Mouse (Mus musculus): ENCODE data around the gene Slc35e3. TPM values are rescaled to one million over a fixed set of nuclear protein-coding genes. Genes with fewer than 3 reads are reported as not detected.

The Slc35e3 gene
- total RNA-seq, 2 experiments from 2014 or later, result 6.1 to 14.4 TPM

DNA sequence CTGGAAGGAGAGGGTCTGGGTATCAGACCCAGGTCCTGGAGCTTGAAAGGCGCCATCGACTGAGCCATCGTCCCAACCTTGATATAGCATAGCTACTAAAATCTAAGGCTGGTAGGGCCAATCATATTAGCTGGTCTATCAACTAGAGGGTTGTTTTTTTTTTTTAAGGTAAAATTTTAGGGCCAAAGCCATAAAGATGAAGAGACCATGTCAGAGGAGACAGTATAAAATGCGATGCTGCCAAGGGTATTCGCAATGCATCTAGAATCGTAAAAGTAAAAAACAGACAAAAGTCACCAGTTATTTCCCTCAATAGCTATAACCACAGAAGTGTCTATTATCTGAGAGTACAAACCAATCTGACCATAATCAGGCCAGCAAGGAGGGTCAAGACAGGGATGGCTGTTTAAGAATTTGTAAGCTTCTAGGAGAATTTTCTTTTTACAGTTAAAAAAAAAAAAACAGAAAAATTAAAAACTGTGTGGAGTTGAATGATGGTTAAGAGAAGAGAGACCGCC lies 6.2 kb upstream of the Slc35e3 start:
- no peak for ATAC-seq (replicated peaks; ENCODE audit: poor library complexity, severe bottlenecking)

GRCm38 (mm10) chr10:117751744-117752143 lies 5.6 kb upstream of the Slc35e3 start:
- ATAC-seq (replicated peaks; ENCODE audit: poor library complexity, severe bottlenecking), result no peak

DNA sequence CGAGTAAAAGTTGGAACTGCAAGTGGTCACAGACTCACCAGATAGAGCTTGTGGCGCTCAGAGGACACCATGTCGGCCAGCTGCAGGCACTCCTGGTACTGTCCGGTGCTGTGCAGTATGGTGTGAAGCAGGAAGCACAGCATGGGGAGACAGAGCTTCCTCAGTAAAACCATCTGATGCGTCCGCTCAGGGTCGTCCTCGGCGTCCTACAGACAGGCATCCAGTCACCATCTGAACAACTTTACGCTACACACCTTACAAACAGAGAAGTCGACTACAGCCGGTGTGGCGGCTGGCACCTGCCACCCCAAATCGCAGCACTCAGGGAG lies 5.1 kb upstream of the Slc35e3 start:
- no peak for ATAC-seq (replicated peaks; ENCODE audit: poor library complexity, severe bottlenecking)

DNA sequence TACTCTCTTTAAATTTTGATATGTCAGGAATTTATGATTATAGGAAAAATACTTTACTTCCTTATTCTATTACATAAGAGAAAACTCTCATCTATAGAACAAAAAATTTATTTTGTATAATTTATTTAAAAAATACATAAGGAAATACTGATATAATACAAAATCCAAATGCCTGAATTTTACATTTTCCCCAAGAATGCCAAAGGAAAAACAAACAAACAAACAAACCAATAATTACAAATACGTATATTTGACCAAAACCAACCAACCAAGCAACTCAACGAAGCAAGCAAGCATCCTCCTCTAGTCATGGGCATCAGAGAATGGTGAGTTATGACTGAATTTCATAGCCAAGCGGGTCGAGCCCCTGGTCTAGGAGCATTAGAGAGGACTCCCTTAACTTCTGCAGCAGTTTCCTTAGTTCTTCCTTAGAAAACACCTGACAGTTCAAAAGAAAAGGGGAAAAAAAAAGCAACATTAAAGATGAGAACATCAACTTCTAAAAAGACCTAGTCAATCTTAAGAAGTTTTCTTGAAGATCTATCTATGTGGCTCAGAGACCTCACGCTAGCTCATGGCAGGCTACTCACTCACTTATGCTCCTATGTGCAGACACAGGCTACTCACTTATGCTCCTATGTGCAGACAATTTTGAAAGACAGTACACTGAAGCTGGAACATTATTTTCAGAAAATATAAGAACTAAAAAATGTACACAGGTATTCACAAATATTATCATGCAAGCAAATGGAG lies 4.5 kb upstream of the Slc35e3 start:
- ATAC-seq (replicated peaks; ENCODE audit: poor library complexity, severe bottlenecking), result no peak

DNA sequence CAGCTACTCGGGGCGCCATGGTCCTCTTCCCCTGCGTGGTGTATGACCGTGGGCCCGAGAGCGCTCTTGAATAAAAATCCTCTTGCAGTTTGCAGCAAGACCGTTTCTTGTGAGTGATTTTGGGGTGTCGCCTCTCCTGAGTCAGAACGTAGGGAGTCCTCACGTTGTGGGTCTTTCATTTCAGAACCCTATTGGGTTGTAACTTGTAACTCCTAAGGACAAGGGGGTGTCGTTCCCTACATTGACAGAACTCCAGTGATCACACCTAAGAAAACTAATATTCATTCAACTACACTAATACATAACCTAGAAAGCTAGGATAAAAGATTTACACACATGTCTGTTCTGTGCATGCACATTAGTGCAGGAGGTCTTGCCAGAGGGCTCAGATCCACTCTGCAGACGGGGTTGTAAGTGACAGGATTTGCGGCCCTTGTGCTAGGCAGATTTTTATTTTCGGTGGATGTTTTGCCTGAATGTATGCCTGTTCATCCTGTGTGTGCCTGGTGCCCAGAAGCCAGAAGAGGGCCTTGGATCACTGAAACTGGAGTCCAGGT lies 3.7 kb upstream of the Slc35e3 start:
- ATAC-seq (replicated peaks; ENCODE audit: poor library complexity, severe bottlenecking), result no peak

GRCm38 (mm10) chr10:117749050-117749686 lies 3.0 kb upstream of the Slc35e3 start:
- ATAC-seq (replicated peaks; ENCODE audit: poor library complexity, severe bottlenecking), result no peak

GRCm38 (mm10) chr10:117748276-117749049 lies 2.3 kb upstream of the Slc35e3 start:
- ATAC-seq (replicated peaks; ENCODE audit: poor library complexity, severe bottlenecking), result no peak

- peak; percentile 18; the same call in 1 of the 2 replicates for ATAC-seq (replicated peaks; ENCODE audit: poor library complexity, severe bottlenecking)
Observed at GRCm38 (mm10) chr10:117747711-117748110, 1.5 kb upstream of the Slc35e3 start.

GRCm38 (mm10) chr10:117745570-117746296 lies 432 bp downstream of the Slc35e3 start:
- ATAC-seq (replicated peaks; ENCODE audit: poor library complexity, severe bottlenecking), result peak; percentile 45

GRCm38 (mm10) chr10:117743917-117744316 lies 2.2 kb downstream of the Slc35e3 start:
- ATAC-seq (replicated peaks; ENCODE audit: poor library complexity, severe bottlenecking), result no peak

DNA sequence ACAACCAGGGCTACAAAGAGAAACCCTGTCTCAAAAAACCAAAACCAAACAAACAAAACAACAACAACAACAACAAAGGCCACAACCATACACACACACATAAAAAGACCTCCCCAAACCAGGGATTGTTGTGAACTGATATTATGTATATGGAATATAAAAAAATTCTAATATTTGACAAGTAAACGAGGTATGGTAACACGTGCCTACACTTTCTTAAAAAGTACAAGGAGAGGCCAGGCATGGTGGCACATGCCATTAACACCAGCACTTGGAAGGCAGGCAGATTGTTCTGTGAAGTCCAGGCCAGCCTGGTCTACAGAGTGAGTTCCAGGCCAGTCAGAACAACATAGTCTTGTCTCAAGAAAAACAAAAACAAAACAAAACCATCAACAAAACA lies 3.0 kb downstream of the Slc35e3 start:
- ATAC-seq (replicated peaks; ENCODE audit: poor library complexity, severe bottlenecking), result no peak

DNA sequence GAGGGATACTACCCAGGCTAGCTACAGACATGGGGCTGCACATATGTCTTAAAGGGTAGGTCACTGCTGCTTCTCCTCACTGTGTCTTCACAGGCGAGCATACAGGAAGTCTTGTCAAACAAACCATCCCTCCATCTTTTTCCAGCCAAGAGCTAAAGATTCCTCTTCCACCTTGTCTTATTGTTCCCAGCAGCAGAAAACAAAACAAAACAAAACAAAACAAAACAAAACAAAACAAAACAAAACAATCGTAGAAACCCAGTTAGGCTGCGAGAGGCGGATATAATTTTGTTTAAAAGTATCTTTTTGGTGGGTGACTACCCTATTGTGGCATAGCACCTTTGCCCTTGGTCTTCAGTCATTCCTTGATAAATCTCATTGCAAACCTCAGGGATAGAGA lies 3.5 kb downstream of the Slc35e3 start:
- no peak for ATAC-seq (replicated peaks; ENCODE audit: poor library complexity, severe bottlenecking)

DNA sequence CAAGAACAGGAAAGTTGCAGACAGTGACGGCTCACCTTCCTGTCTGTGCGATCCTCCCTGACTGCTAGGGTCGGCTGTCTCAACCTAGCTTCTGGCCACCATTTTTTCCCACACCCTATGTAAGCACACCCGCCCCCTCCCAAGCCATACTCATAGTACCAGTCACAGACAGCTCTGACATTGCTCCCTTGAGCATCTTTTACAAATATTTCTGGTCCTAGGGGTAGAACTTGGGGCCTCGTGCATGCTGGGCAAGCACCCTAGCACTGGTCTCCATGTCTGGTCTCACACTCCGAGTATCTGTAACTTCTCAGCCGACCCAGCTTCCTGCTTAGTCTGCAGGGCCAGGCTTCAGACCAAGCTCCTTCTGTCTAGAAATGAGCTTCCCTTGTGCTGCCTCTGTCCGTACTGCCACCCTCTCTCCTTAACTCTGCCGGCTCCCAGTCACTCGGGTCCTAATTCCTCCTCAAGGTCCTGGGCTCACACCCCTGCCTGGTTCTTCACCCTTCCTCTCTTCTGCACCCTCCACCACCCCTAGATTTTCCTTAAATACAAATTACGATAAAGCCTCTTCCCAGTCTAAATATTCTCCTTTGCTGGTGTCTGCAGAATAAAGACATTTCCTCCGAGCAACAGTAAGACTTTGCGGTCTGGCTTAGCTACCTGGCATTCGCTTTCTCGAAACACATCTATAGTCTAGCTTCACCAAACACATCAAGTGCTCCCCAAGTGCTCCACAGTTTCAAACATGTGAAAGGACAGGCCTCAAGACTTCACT lies 4.3 kb downstream of the Slc35e3 start:
- ATAC-seq (replicated peaks; ENCODE audit: poor library complexity, severe bottlenecking), result no peak

DNA sequence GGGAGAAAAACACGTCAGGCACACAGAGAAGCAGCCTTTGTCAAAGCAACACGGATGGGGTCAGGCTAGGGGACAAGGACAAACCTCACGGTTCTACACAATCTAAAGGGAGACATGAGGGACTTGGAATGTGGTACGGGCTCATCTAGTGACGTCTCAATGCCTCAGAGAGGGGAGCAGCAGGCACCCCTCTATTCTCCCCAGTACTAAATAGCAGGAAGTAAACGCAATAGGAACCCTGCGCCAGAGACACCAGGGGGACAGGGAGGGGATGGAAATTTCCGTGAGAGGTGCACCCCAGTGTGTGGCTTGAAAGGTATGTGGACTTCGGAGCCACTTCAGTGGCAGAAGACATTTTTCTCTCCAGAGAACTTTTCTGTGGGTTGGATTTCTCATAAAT lies 5.2 kb downstream of the Slc35e3 start:
- ATAC-seq (replicated peaks; ENCODE audit: poor library complexity, severe bottlenecking), result no peak

- ATAC-seq (replicated peaks; ENCODE audit: poor library complexity, severe bottlenecking), result no peak
Observed at GRCm38 (mm10) chr10:117740171-117740570, 6.0 kb downstream of the Slc35e3 start.

DNA sequence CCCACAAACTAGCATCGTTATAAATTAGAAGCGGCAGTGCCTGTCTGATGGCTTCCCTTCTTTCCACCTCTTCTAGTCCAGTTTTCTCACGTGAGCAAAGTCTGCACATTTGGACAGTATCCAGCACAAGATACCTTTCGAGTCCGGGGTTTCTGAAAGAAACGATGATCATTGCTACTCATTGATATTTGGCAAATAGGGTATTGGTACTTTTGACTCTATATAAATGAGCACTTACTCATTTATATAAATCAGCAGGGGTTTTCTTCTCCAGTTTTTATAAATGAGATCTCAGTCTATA lies 6.6 kb downstream of the Slc35e3 start:
- no peak for ATAC-seq (replicated peaks; ENCODE audit: poor library complexity, severe bottlenecking)

DNA sequence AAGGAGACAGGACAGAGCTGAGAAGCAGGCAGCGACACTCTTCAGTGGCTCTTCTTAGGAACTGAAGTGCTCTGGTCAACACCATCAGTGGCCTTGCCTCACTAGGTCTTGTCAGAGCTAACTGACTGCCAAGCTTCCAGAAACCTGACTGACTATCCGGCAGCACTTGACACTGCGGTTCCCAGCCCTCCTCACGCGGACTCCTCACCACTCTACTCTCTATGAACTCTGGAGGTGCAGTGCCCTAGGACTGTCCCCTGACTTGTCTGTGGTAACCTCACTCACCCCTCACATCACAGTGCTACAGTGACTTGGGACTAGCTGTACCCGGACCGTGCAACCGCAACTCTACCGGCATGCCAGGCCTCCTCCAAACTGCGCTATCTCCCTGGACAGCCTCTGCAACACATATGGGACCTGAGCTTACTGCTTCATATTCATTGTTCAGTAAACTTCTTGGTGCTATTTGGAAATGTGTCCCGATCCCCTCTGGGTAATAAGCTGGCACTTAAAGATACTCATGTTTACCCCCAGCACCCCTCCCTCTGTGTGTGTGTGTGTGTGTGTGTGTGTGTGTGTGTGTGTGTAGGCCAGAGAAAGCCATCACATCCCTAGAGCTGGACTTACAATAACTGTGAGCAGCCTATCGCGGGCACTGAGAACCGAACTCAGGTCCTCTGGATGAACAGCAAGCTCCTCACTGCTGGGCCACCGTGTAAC lies 7.1 kb downstream of the Slc35e3 start:
- no peak for ATAC-seq (replicated peaks; ENCODE audit: poor library complexity, severe bottlenecking)

- peak; percentile 24 for ATAC-seq (replicated peaks; ENCODE audit: poor library complexity, severe bottlenecking)
Observed at GRCm38 (mm10) chr10:117738140-117738921, 7.8 kb downstream of the Slc35e3 start.

Data from granulocyte monocyte progenitor cell, adult 5-6 weeks (primary cell).